Mouse (Mus musculus) heart, postnatal 36 days (tissue): ENCODE data around the gene Stip1. TPM values are rescaled to one million over a fixed set of nuclear protein-coding genes. Genes with fewer than 3 reads are reported as not detected.
A peak's percentile ranks its signal among the peaks of the same experiment; 100 is the strongest.
"Not testable (repeated sequence)": the region's sequence is repeated elsewhere in the genome, so short reads cannot be mapped to it uniquely, and the experiment has no call there.

Experiments
- DNase-seq, 2 experiments: peaks; one replicate each; pipeline ENCODE4 v3.0.0; 2021 to 2022
- intact Hi-C: fragments of 180-260 bp; cut with DNase I; formaldehyde crosslinking; loops from one replicate; pipeline ENCODE4 v1.15.1; 2025
- total RNA-seq, 2 experiments: library from RNA; stranded (reverse); gene quantifications; 2 replicates each; pipeline ENCODE4 v1.2.3; 2021

Gene Stip1
- 100 to 1,000 TPM in 1 of 2 experiments, 10 to 100 TPM in 1; 98.7 to 126 TPM for total RNA-seq

DNA sequence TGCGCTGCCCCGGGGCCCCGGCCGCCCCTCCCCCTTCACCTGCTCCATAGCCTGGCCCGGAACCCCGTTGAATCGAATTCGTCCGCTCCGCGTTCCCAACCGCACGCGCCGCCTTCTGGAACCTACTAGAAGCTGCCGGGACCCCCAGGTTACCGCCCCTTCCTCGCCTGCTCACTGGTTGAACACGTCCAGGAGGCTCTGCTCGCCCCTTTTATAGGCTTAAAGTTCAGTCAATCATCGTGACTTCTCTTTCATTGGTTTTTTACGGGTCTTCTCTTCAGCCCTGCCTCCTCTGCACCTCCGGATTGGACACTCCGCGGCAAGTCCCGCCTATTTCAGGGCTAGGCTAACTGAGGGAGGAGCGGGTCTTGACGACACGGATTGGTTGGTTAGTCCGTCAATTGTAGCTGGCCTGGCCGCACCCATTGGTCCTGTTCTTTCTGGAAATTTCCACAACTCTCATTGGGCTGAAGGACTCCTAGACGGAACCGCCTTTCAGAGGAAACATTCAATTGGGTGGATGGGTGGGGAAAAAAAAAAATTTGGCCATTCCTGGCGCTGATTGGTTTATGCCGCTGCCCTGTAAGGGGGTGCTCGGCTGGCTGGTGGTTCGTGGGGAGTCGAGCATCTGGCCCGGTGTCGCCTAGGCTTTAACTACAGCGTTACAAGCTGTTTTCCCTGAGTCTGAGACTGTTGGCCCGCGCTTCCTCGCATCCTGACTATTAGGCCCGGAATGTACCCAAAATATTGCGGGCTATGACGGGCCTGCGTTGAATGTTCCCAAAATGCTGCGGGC lies at the start of gene Stip1:
Gene Stip1, minus strand, starts transcription at position 127 of the 796 bp plus-strand sequence.
- intact Hi-C loops: loop anchor here (5.0 kb wide), 1 partner anchor 43 kb away; the partner anchor contains the start of genes Nudt22 and Trpt1

DNA sequence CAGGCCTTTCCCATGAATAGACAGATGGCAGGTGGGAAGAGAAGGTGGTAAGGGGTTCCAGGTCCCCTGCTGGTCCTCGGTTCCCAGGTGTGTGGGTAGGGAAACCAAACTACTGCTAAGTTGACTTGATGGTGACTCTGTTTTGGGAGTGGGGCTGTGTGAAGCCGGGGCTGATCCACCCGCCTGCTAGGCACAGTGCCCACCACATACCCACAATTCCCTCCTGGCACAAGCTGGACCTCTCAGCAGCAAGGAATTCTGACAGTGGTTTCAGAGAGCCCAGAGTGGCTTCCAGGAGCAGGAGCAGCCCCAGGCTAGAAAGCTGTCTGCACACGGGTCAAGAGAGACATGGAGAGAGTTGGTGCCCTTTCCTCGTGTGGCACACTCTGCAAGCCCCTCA lies 49.3 kb upstream of the Stip1 start:
- intact Hi-C loops: no loop called here
- DNase-seq: no peak

More for the DNA sequence above, at the start of gene Stip1:
- peak; percentile 97 to 98 for DNase-seq

DNA sequence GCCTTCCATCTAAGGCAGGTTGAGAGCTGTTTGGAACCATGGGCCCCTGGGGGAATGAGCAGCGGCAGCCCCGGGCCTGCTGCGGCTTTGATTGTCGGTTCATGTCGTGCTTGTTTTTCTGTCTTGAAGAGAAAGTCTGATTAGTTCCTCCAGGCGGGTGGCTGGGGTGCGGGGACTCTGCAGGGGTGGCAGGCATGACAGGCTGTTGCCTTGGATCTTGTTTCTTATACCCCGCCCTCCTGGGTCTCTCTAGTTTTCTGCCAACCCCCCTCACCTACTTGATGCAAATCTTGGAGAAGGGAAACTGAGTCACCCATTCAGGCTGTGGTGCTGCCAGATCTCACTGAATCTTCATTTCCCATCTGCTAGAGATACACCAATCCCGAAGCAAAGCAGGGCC lies 48.8 kb upstream of the Stip1 start:
- intact Hi-C loops: no loop called here
- no peak for DNase-seq

DNA sequence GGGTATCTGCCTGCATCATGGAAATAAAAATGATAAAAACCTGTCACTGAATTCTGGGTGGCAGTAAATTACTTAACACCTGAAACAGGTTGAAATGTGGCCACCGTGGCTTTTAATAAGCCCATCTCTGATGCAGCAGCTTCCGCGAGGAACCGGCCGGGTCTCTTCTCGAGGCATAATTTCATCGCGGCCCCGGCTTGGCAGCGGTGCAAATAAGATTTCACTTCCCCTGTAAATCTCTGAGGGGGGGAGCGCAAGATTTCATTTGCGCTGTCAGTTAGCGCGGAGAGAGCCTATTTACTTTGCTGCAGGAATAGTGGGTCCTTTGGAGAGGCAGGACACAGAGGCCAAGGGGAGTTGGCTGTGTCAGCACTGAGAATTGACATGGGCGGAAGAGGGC lies 45.0 kb upstream of the Stip1 start:
- no peak for DNase-seq
- intact Hi-C loops: no loop called here

DNA sequence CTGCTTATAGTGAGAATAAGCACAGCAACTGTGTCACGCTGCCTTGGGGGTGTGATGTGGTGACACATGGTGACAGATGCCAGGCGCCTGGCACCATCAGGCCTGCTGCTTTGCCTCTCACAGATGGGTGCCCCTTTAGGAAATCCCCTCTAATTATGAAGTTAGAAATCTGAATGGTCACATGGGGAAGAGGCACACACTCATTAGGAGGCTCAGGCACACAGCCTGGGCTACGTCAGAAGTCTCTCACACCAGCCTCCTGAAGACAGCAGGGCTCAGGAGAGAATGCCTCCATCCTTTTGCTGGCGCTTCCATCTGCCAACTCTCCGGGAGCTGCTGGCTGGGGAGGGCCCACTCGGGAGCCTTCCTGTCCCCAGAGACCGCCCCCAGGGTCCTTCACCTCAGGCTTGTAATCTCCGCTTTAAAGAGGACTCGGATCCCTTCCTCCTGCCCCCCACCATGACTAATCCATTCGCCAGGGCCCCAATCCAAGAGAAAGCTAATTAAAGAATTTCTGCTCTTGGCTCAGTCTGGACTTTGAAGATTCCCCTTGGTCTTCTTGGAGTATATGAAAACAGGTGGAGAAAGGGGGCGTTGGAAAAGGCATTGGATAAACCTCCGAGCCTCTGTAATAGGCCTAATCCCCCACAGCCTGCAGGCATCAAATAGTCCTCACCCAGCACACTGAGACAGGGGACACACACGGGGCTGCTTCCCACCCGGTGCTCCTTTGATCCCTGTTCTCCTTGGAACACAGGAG lies 43.4 kb upstream of the Stip1 start:
- no peak for DNase-seq
- intact Hi-C loops: no loop called here

GRCm38 (mm10) chr19:7081516-7082266 lies 41.9 kb upstream of the Stip1 start:
- no peak for DNase-seq
- intact Hi-C loops: no loop called here

DNA sequence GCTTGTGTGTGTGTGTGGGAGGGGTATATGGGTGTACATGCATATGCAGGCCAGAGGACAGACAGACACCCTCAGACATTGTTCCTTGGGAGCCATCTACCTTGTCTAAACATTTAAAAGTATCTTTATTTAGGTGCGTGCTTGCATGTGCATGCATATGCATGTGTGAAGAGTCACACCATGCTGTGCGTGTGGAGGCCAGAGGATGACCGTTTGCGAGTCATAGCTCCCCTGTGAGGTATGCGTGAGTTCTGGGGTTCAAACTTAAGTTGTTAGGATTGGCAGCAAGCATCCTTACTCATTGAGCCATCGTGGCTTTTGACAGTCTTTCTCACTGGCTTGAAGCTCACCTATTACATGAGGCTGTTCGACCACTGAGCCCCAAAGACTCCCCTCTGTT lies 38.5 kb upstream of the Stip1 start:
- intact Hi-C loops: no loop called here
- no peak for DNase-seq

DNA sequence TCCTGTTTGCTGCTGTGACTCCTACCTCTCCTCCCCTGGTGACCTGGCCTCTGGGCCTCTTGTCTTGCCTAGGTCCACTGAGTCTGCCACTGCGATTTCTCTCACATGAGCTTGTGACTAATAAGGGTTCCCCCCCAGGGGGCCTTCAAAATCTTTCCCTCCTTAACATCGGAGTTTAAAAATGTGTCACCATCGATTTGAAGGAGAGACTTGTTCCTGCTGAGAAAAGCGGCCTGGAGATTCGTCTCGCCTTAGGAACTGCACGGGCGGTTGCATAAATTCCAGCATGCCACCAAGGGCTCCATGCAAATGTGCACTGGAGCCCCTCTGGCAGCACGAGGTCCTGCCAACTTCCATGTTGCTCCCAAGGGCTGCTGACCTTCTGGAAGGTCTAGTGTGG lies 37.9 kb upstream of the Stip1 start:
- intact Hi-C loops: no loop called here
- no peak for DNase-seq

- intact Hi-C loops, DNase-seq: not testable (repeated sequence)
These were observed 35.6 kb upstream of the Stip1 start for GRCm38 (mm10) chr19:7075336-7075735.

- no peak for DNase-seq
- intact Hi-C loops: no loop called here
These were observed 34.4 kb upstream of the Stip1 start for GRCm38 (mm10) chr19:7073997-7074781.

GRCm38 (mm10) chr19:7072221-7072620 lies 32.5 kb upstream of the Stip1 start:
- intact Hi-C loops: no loop called here
- DNase-seq: no peak

- no peak for DNase-seq
- intact Hi-C loops: no loop called here
These were observed 31.0 kb upstream of the Stip1 start for GRCm38 (mm10) chr19:7070775-7071174.

GRCm38 (mm10) chr19:7069781-7070763 lies 30.3 kb upstream of the Stip1 start:
- peak in 1 of 2 experiments; percentile 30 for DNase-seq
- intact Hi-C loops: loop anchor here (5.0 kb wide), 3 partner anchors 277 to 367 kb away; partner anchors contain the start of gene 2700081O15Rik

- intact Hi-C loops: loop anchor here (1.0 to 5.0 kb wide), 5 partner anchors 91 to 368 kb away; partner anchors contain the start of gene 2700081O15Rik
- no peak for DNase-seq
These were observed 29.1 kb upstream of the Stip1 start for GRCm38 (mm10) chr19:7068661-7069531.

- peak; percentile 82 to 90 for DNase-seq
- intact Hi-C loops: loop anchor here (1.0 to 5.0 kb wide), 5 partner anchors 92 to 369 kb away; partner anchors contain the start of gene 2700081O15Rik
These were observed 28.4 kb upstream of the Stip1 start for GRCm38 (mm10) chr19:7068136-7068535.

DNA sequence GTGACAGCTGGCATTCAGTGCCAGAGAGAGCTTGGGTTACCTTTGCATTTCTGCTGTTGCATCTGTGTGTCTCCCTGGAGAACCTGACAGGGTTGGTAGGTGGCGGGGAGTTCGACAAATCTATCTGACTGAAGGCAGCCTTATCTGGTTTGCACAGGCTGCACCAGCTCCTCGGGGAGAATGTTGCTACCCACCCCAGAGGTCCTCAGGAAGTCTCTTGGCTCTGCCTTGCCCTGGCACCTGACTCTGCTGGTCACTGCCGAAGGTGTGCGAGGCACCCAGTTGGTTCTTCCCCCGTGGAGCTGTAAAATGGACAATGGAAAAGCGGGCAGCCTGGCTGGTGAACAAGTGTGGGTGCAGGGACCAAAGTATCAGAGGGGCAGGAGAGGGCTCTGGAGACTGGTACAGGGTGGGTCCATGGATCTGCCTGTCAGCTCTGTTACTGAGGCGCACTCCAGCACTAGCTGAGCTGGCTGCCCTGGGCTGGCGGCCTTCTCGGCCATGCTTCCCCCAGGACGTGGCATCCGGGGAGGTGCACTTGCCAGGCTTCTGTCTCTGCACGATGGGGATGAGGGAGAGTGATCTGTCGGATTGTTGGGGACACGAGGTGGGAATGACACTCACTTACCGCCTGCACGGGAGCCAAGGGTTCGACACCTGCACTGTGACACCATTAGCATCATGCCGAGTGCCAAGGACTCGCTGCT lies 27.7 kb upstream of the Stip1 start:
- no peak for DNase-seq
- intact Hi-C loops: loop anchor here (1.0 to 5.0 kb wide), 5 partner anchors 93 to 370 kb away; partner anchors contain the start of gene 2700081O15Rik

DNA sequence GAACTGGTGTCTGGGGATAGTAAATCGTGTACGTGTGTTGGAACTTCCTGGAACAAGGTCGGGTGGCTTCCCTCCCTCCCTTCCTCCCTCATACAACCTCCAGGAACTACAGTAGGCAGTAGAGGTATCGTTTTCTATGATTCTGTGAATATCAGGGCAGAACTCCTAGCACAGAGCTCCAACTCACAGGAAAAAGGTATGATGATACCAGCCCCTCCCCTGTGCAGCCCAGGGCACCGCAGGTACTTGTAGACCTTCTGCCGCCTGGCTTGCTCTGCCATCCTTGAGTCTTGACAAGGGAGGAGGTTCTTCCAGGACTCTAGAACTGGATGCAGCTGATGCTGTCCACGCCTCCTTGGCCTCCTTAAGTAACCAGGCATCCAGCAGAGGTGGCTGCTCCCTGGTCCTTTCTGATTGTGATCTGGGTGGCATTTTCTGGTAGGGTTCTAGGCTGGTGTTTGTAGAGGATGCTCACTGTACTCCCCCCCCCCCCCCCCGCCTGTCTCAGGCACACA lies 27.1 kb upstream of the Stip1 start:
- intact Hi-C loops: loop anchor here (5.0 kb wide), 3 partner anchors 280 to 370 kb away; partner anchors contain the start of gene 2700081O15Rik
- no peak for DNase-seq
